Mouse (Mus musculus): ENCODE data around the gene Hscb. TPM values are rescaled to one million over a fixed set of nuclear protein-coding genes. Genes with fewer than 3 reads are reported as not detected.

Hscb gene
- polyA plus RNA-seq, 1 experiment from 2014 or later: 26.7 TPM

DNA sequence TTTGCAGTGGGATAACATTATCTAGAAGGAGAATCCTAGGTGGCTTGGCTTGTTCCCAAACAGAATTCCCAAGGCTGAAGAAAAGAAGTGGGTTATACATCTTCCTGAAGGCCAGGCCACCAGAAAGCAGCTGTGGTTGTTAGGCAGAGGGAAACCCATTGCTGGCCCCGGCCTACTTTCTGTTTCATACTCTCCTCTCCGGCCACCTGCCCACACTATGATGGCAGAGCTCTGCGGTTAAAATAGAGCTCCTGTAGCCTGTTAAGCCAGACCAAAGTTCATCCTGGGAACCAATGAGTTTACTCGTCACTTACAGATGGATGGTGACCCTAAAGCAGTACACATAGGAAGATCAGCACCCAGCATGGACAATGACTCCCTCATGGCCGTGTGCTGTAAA, 12.0 kb downstream of the Hscb start:
- Histone ChIP-seq H3K9me3 (replicated peaks) (no peaks in the 10 kb centered on the region), H3K4me3 (no peak overlapping the region), H3K9ac (no peak overlapping the region), H3K4me1 (replicated peaks) (no peaks in the 10 kb centered on the region), H3K27ac (no peak overlapping the region), H3K27me3 (no peaks in the 10 kb centered on the region), H3K4me2 (no peak overlapping the region), H3K36me3 (peaks cover 6% of the 10 kb centered on the region; the same call in 1 of the 2 replicates)
- WGBS: 91% methylated on average over 5 of the region's 5 CpGs
- no peak for ATAC-seq (replicated peaks; ENCODE audit: insufficient number of reproducible peaks, insufficient read depth, low FRiP score, low read depth)

DNA sequence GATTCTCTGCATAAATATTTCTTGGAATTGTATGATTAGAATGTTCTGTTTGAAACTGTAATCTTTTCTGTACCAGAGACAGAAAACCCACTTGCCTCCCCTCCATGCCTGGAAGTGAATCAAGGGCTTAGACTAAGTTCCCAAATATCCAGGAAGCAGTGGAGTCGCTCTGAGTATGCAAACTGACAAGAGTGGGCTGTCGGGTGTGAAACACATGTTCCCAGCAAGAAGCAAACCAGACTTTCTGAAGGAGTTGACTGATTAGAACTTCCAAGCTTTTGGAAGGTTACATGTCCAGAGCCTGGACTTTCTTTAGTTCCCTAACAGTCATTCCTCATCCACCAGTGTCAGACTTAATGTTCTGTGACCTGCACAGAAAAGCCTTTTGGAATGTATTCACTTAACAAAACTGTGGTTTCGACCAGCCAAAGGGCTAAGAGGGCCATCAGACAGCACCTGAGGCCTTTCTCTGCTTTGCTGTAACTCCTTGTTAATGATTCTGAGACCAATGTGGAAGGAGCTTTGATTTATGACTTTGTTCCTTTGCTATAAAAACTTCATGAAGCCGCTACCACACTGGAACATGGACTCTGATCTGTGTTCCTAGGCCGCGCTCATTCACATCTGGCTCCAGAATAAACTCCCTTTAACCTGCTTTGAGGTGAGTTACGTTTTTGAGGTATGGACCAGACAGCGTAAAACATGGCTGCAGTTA, 12.6 kb downstream of the Hscb start:
- H3K4me3 ChIP-seq: no peak overlapping the region
- no peak overlapping the region for H3K4me2 ChIP-seq
- no peak overlapping the region for H3K27ac ChIP-seq
- peaks cover 5% of the 10 kb centered on the region; the same call in 1 of the 2 replicates for H3K36me3 ChIP-seq
- ATAC-seq (replicated peaks; ENCODE audit: insufficient number of reproducible peaks, insufficient read depth, low FRiP score, low read depth): no peak
- no peaks in the 10 kb centered on the region for H3K4me1 ChIP-seq (replicated peaks)
- 82% methylated on average over 8 of the region's 8 CpGs for WGBS
- no peak overlapping the region for H3K9ac ChIP-seq
- H3K27me3 ChIP-seq: no peaks in the 10 kb centered on the region
- no peaks in the 10 kb centered on the region for H3K9me3 ChIP-seq (replicated peaks)

DNA sequence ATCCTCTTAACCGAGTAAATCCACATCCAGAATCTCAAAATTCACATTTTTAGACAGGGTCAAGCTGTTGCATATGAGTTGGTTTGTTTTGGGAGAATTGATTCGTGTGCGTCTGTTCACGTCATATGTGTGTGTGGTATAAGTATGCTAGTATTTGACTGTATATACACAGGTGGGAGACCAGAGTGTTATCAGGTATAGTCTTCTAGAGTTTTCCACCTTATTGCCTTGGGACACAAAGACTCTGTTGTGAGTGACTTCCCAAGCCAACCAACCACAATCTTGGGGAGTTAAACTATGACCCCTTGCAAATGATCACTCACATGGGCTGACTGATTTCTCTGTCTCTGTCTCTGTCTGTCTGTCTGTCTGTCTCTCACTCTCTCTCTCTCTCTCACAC, 15.2 kb downstream of the Hscb start:
- 85% methylated on average over 4 of the region's 4 CpGs for WGBS

DNA sequence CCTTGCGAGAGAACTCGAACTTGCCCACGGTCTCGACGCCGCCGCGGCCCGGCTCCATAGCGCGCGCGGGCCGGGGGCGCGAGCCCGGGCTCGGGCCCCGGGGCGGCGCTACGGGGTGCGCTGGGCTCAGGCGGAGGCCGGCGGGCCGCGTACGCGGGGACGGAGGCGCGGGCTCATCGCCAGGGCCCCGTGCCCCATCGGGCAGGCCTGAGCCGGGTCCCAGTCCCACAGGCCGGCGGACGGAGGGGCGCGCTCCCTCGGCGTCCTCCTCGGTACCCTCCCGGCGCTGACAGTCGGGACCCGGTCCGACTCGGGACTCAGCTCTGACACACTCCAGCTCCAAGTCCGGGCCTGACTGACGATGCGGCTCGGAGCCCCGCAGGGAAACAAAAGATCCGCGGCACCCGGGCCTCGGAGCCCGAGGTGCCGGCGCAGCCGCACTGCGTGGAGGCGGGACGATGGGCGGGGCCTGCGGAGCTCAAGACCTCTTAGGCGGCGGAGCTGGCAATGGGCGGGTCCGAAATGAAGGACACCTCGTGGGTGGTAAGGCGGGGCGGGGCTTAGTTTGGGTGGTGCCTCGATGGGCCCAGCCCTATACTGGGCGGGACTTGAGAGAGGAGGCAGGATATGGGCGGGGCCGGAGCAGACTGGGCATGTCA, 29.8 kb downstream of the Hscb start, which contains the start of gene Ulk1:
Gene Ulk1, minus strand, starts transcription at position 431 of the 659 bp plus-strand sequence.
- WGBS: under 1% methylated on average over 49 of the region's 80 CpGs
- ATAC-seq (replicated peaks; ENCODE audit: insufficient number of reproducible peaks, insufficient read depth, low FRiP score, low read depth): peak; percentile 97
- Histone ChIP-seq H3K9me3 (replicated peaks) (no peaks in the 10 kb centered on the region), H3K4me1 (replicated peaks) (peaks cover 39% of the 10 kb centered on the region), H3K36me3 (no peaks in the 10 kb centered on the region; the same call in 1 of the 2 replicates), H3K4me3 (peak within 1 kb of the TSS; percentile 74), H3K9ac (peak within 1 kb of the TSS; percentile 95), H3K27ac (peak within 1 kb of the TSS; percentile 81), H3K4me2 (peak within 1 kb of the TSS; percentile 83), H3K27me3 (no peaks in the 10 kb centered on the region)

More for the DNA sequence above, 15.2 kb downstream of the Hscb start:
- Histone ChIP-seq H3K4me2 (no peak overlapping the region), H3K9me3 (replicated peaks) (no peaks in the 10 kb centered on the region), H3K36me3 (peaks cover 5% of the 10 kb centered on the region; the same call in 1 of the 2 replicates), H3K4me1 (replicated peaks) (no peaks in the 10 kb centered on the region), H3K27me3 (no peaks in the 10 kb centered on the region), H3K27ac (no peak overlapping the region), H3K4me3 (no peak overlapping the region), H3K9ac (no peak overlapping the region)
- ATAC-seq (replicated peaks; ENCODE audit: insufficient number of reproducible peaks, insufficient read depth, low FRiP score, low read depth): no peak

DNA sequence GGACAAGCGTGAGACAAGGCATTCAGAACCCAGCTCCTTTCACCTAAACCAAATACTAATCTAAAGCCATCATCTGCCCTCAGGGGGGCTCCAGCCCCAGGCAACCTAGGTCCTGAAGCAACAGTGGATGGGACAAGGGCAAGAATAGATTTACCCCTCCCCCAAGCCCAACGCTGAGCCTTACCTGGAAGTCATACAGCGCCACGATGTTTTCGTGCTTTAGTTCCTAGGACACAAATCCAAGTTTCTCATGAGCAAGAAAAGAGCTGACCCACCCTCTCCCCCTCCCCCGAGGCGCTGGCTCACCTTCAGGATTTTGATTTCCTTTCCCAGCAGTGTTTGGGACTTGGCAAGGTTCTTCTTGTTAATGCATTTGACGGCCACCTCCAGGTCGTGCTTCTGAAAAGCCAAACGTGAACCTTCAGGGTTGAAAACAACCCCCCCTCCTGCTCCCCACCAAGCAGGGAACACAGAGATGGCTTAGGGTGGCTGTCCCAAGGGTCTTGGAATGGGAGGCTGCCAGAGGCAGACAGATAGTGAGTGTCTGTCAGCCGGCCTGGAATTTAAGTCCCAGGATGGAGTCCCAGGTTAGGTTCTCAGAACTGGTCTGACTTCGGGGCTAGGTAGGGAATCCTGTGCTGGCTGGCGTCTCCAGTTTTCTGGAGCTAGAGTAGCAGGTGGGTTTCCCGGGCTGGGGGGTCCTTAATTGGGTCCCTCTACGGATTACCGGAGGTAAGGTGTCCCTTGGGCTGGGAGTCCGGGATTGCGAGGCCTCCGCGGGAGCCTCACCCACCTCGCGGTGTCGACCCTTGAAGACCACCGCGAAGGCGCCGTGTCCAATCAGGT, 30.5 kb downstream of the Hscb start:
- Histone ChIP-seq H3K4me2 (peak overlapping the region; percentile 83), H3K9ac (peak overlapping the region; percentile 95), H3K4me3 (peak overlapping the region; percentile 74), H3K27ac (peak overlapping the region; percentile 81), H3K27me3 (no peaks in the 10 kb centered on the region), H3K9me3 (replicated peaks) (no peaks in the 10 kb centered on the region), H3K4me1 (replicated peaks) (peaks cover 39% of the 10 kb centered on the region), H3K36me3 (peaks cover 4% of the 10 kb centered on the region; the same call in 1 of the 2 replicates)
- WGBS: under 1% methylated on average over 27 of the region's 27 CpGs
- no peak for ATAC-seq (replicated peaks; ENCODE audit: insufficient number of reproducible peaks, insufficient read depth, low FRiP score, low read depth)

DNA sequence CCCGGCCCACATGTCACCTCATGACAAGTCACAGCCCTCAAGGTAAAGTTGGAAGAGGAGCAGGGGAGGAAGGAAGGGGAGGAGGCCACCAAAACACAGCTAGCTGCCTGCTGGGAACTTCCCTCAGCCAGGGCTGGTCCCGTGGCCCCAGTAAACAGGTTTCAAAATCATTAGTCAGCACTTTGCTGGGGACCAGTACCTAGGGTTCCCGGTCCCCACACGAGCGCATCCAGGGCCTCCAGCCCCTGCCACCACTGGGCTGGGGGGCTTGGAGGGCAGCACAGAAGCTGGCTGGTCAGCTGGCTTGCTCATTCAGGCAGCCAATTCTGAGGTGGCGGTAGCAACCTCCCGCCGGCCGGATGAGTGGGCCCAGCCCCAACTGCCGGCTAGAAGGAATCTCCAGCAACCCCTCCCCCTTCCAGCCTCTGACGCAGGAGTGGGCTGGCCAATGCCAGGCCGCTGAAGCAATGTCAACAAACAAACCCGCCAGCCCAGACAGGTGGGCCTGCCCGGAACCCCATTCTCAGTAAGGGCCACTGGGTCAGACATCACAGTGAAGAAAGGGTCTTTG, 31.4 kb downstream of the Hscb start:
- Histone ChIP-seq H3K4me1 (replicated peaks) (peaks cover 39% of the 10 kb centered on the region), H3K9me3 (replicated peaks) (no peaks in the 10 kb centered on the region), H3K27ac (peak overlapping the region; percentile 81), H3K4me2 (peak overlapping the region; percentile 83), H3K36me3 (peaks cover 4% of the 10 kb centered on the region; the same call in 1 of the 2 replicates), H3K9ac (peak overlapping the region; percentile 95), H3K4me3 (peak overlapping the region; percentile 74), H3K27me3 (no peaks in the 10 kb centered on the region)
- WGBS: 2% methylated on average over 14 of the region's 14 CpGs
- ATAC-seq (replicated peaks; ENCODE audit: insufficient number of reproducible peaks, insufficient read depth, low FRiP score, low read depth): peak; percentile 54

DNA sequence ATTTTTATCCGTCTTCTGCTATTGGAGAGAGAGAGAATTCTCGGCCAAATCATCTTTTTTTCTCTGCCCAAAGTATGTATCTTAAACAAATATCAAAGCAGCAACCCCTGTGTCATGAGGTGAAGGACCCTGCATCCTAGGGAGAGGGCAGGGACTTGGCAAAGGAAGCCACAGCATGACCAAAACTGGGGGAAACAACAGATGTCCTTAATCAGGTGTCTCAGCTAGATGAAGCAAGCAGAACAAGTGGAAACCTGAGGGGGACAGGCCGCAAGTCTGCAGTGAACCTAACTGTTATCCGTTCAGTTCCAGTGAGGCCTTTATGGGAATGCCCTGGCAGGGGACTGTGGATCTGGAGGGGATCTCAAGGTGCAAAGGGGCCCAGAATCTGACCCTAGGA, 32.1 kb downstream of the Hscb start:
- WGBS: 85% methylated on average over 4 of the region's 4 CpGs
- Histone ChIP-seq H3K4me1 (replicated peaks) (peaks cover 40% of the 10 kb centered on the region), H3K9ac (peak overlapping the region; percentile 95; the same call in 1 of the 2 replicates), H3K27ac (peak overlapping the region; percentile 81), H3K9me3 (replicated peaks) (no peaks in the 10 kb centered on the region), H3K36me3 (peaks cover 4% of the 10 kb centered on the region; the same call in 1 of the 2 replicates), H3K4me3 (peak overlapping the region; percentile 74), H3K4me2 (peak overlapping the region; percentile 83), H3K27me3 (no peaks in the 10 kb centered on the region)
- ATAC-seq (replicated peaks; ENCODE audit: insufficient number of reproducible peaks, insufficient read depth, low FRiP score, low read depth): no peak

DNA sequence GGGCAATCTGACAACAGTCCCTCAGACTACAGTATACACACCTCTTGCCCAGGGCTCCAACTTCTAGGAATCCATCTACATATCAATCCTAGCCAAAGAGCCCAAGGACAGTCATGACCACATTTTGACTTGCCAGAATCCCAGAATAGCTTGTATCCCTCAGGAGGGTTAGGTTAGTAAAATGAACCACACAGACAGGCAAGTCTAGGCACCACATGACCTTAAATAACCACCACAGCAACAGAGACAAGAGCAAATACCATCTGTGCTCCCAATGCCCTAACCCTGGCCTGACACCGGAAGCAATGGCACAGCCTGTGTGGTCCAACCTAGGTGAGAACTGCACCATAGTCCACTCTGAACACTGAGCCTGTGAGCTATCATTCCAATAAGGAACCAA, 32.9 kb downstream of the Hscb start:
- peaks cover 47% of the 10 kb centered on the region for H3K4me1 ChIP-seq (replicated peaks)
- peaks cover 4% of the 10 kb centered on the region; the same call in 1 of the 2 replicates for H3K36me3 ChIP-seq
- no peak for ATAC-seq (replicated peaks; ENCODE audit: insufficient number of reproducible peaks, insufficient read depth, low FRiP score, low read depth)
- no peak overlapping the region for H3K4me2 ChIP-seq
- WGBS: 86% methylated on average over 1 of the region's 1 CpGs
- no peaks in the 10 kb centered on the region for H3K27me3 ChIP-seq
- no peaks in the 10 kb centered on the region for H3K9me3 ChIP-seq (replicated peaks)
- H3K27ac ChIP-seq: no peak overlapping the region
- no peak overlapping the region for H3K4me3 ChIP-seq
- no peak overlapping the region for H3K9ac ChIP-seq

DNA sequence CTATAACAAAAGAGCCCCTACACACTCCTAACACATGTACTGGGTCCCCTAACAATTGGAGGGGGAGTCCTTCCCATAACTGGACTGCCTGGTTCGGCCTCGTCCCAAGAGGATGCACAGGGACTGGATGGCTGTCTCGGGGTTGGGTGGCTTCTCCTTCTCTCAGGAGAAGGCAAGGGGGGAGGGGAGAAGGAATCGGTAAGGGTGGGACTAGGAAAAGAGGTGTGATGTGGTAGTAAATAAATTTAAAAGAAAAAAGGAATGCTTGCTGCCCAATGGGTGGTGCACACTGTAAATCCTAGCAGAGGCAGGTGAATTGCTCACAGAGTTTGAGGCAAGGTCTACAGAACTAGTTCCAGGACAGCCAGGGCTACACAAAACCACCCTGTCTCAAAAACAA, 33.4 kb downstream of the Hscb start:
- H3K9me3 ChIP-seq (replicated peaks): no peaks in the 10 kb centered on the region
- no peak overlapping the region for H3K27ac ChIP-seq
- H3K4me3 ChIP-seq: no peak overlapping the region
- peaks cover 4% of the 10 kb centered on the region; the same call in 1 of the 2 replicates for H3K36me3 ChIP-seq
- no peak overlapping the region for H3K9ac ChIP-seq
- peaks cover 52% of the 10 kb centered on the region for H3K4me1 ChIP-seq (replicated peaks)
- WGBS: 84% methylated on average over 4 of the region's 4 CpGs
- no peaks in the 10 kb centered on the region for H3K27me3 ChIP-seq
- ATAC-seq (replicated peaks; ENCODE audit: insufficient number of reproducible peaks, insufficient read depth, low FRiP score, low read depth): no peak
- no peak overlapping the region for H3K4me2 ChIP-seq

DNA sequence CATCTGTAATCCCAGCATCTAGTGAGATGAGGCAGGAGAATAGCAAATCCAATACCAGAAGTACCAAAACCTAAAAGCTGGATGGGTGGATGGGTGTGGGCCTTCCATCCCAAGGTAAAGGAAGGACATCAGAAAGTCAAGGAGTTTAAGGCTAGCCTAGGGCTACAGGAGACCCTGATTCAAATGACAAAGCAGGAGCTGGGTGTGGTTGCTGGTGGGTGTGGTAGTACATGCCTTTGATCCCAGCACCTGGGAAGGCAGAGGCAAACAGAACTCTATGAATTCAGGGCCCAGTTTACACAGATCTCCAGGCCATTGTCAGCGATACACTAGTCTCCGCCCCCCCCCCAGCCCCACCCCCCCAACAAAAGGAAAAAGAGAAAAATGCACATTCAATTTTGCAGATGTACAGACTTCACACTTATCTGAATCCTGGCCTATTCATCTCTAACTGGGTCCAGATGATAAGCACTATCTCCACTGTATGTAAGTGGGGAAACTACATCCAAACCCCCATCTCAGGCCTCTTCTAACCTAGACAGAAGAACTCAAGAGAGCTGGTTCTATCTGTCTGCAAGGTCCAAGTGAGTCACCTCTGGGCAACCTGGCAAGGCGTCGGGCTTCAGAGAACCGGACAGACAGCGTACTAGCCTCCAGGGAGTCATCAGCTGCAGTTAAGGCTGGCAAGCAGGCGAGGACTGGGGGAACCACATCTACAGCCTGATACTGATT, 35.4 kb downstream of the Hscb start:
- H3K36me3 ChIP-seq: peaks cover 12% of the 10 kb centered on the region; the same call in 1 of the 2 replicates
- no peak for ATAC-seq (replicated peaks; ENCODE audit: insufficient number of reproducible peaks, insufficient read depth, low FRiP score, low read depth)

More for the DNA sequence above, 35.4 kb downstream of the Hscb start:
- Histone ChIP-seq H3K4me3 (no peak overlapping the region), H3K9me3 (replicated peaks) (no peaks in the 10 kb centered on the region), H3K27me3 (no peaks in the 10 kb centered on the region), H3K27ac (no peak overlapping the region), H3K4me1 (replicated peaks) (peaks cover 49% of the 10 kb centered on the region), H3K9ac (no peak overlapping the region), H3K4me2 (no peak overlapping the region)
- WGBS: 87% methylated on average over 7 of the region's 7 CpGs
